Mouse (Mus musculus): Measurements from ENCODE around the gene Otud6a.
A peak's percentile ranks its signal among the peaks of the same experiment; 100 is the strongest.
"Not testable (repeated sequence)": the region's sequence is repeated elsewhere in the genome, so short reads cannot be mapped to it uniquely, and the experiment has no call there.

Otud6a gene

GRCm38 (mm10) chrX:100428693-100429092, at the start of gene Otud6a:
TSS of gene Otud6a (plus strand) at chrX:100429013.
- no peak for DNase-seq (ENCODE audit: low spot score in 2 of 2)

- no peak for DNase-seq (ENCODE audit: low spot score in 2 of 2)
Measured at GRCm38 (mm10) chrX:100389887-100390286, 38.9 kb upstream of the Otud6a start.

- peak; percentile 29 to 52 for DNase-seq (ENCODE audit: low spot score in 2 of 2)
Measured at GRCm38 (mm10) chrX:100392304-100392703, 36.5 kb upstream of the Otud6a start.

GRCm38 (mm10) chrX:100394223-100394861, 34.5 kb upstream of the Otud6a start:
- DNase-seq (ENCODE audit: low spot score in 2 of 2), result no peak

- peak in 1 of 2 experiments; percentile 25 for DNase-seq (ENCODE audit: low spot score in 2 of 2)
Measured at GRCm38 (mm10) chrX:100395026-100395425, 33.8 kb upstream of the Otud6a start.

- no peak for DNase-seq (ENCODE audit: low spot score in 2 of 2)
Measured at GRCm38 (mm10) chrX:100400900-100401299, 27.9 kb upstream of the Otud6a start.

GRCm38 (mm10) chrX:100401657-100402056, 27.2 kb upstream of the Otud6a start:
- no peak for DNase-seq (ENCODE audit: low spot score in 2 of 2)

- no peak for DNase-seq (ENCODE audit: low spot score in 2 of 2)
Measured at GRCm38 (mm10) chrX:100409245-100409644, 19.6 kb upstream of the Otud6a start.

GRCm38 (mm10) chrX:100432311-100432710, 3.5 kb downstream of the Otud6a start:
- no peak for DNase-seq (ENCODE audit: low spot score in 2 of 2)

- DNase-seq (ENCODE audit: low spot score in 2 of 2), result not testable (repeated sequence)
Measured at GRCm38 (mm10) chrX:100442617-100443016, 13.8 kb downstream of the Otud6a start, which contains the start of gene Awat2. TSS of gene Awat2 (minus strand) at chrX:100442717.

- no peak for DNase-seq (ENCODE audit: low spot score in 2 of 2)
Measured at GRCm38 (mm10) chrX:100443532-100443931, 14.7 kb downstream of the Otud6a start.

- DNase-seq (ENCODE audit: low spot score in 2 of 2), result peak; percentile 19 to 44
Measured at GRCm38 (mm10) chrX:100468047-100468446, 39.2 kb downstream of the Otud6a start.

- no peak for DNase-seq (ENCODE audit: low spot score in 2 of 2)
Measured at GRCm38 (mm10) chrX:100470126-100470525, 41.3 kb downstream of the Otud6a start.

GRCm38 (mm10) chrX:100471491-100471890, 42.7 kb downstream of the Otud6a start:
- DNase-seq (ENCODE audit: low spot score in 2 of 2), result no peak

- no peak for DNase-seq (ENCODE audit: low spot score in 2 of 2)
Measured at GRCm38 (mm10) chrX:100475569-100476223, 46.9 kb downstream of the Otud6a start.

Measured in right cerebral cortex, postnatal 10 days (tissue).